8 mouse cellular contexts compared by ENCODE assay signal in genomic region chr12:111732921-111733320, GRCm38 (mm10). TPM values are rescaled to one million over a fixed set of nuclear protein-coding genes. Genes with fewer than 3 reads are reported as not detected.
DNase-seq lines count a peak whose midpoint lies in the region; ATAC-seq lines count a peak whose summit lies in the region.

No protein-coding gene starts in this region.

- peaks cover 23% of the 10 kb centered on the region for H3K36me3 ChIP-seq in heart, embryonic 12.5 days
- peaks cover 33% of the 10 kb centered on the region for H3K36me3 ChIP-seq in embryonic facial prominence, embryonic 13.5 days
- H3K36me3 ChIP-seq in hindbrain, embryonic 15.5 days: 0 out of 2 replicates have a peak, but pooled peaks cover 8% of the 10 kb centered on the region
- peaks cover 17% of the 10 kb centered on the region for H3K36me3 ChIP-seq in midbrain, embryonic 12.5 days

- H3K4me2 ChIP-seq in heart, embryonic 12.5 days: no peak overlapping the region
- no peak overlapping the region; the same call in 1 of the 2 replicates for H3K4me2 ChIP-seq in embryonic facial prominence, embryonic 13.5 days
- H3K4me2 ChIP-seq in hindbrain, embryonic 15.5 days: peak overlapping the region; percentile 40
- no peak overlapping the region for H3K4me2 ChIP-seq in midbrain, embryonic 12.5 days (replicated peaks)

- no peaks in the 10 kb centered on the region for H3K9me3 ChIP-seq in heart, embryonic 12.5 days (replicated peaks)
- no peaks in the 10 kb centered on the region for H3K9me3 ChIP-seq in embryonic facial prominence, embryonic 13.5 days
- no peaks in the 10 kb centered on the region for H3K9me3 ChIP-seq in hindbrain, embryonic 15.5 days
- H3K9me3 ChIP-seq in midbrain, embryonic 12.5 days: no peaks in the 10 kb centered on the region

- H3K27ac ChIP-seq in heart, embryonic 12.5 days (ENCODE audit: poor library complexity, severe bottlenecking): no peak overlapping the region
- no peak overlapping the region for H3K27ac ChIP-seq in embryonic facial prominence, embryonic 13.5 days
- H3K27ac ChIP-seq in hindbrain, embryonic 15.5 days (replicated peaks): peak overlapping the region; percentile 46; the same call in 1 of the 2 replicates
- no peak overlapping the region for H3K27ac ChIP-seq in midbrain, embryonic 12.5 days (replicated peaks)

- 58% methylated on average over 5 of the region's 5 CpGs for WGBS in heart, embryonic 12.5 days
- WGBS in embryonic facial prominence, embryonic 13.5 days: 61% methylated on average over 5 of the region's 5 CpGs
- WGBS in hindbrain, embryonic 15.5 days: 42% methylated on average over 5 of the region's 5 CpGs
- WGBS in midbrain, embryonic 12.5 days: 54% methylated on average over 5 of the region's 5 CpGs

- H3K4me1 ChIP-seq in heart, embryonic 12.5 days (replicated peaks): no peaks in the 10 kb centered on the region
- 0 out of 2 replicates have a peak, but pooled peaks cover 8% of the 10 kb centered on the region for H3K4me1 ChIP-seq in embryonic facial prominence, embryonic 13.5 days
- H3K4me1 ChIP-seq in hindbrain, embryonic 15.5 days (replicated peaks): peaks cover 10% of the 10 kb centered on the region; the same call in 1 of the 2 replicates
- peaks cover 12% of the 10 kb centered on the region; the same call in 1 of the 2 replicates for H3K4me1 ChIP-seq in midbrain, embryonic 12.5 days

- no peak overlapping the region for H3K4me3 ChIP-seq in heart, embryonic 12.5 days
- no peak overlapping the region for H3K4me3 ChIP-seq in embryonic facial prominence, embryonic 13.5 days
- no peak overlapping the region for H3K4me3 ChIP-seq in hindbrain, embryonic 15.5 days
- H3K4me3 ChIP-seq in midbrain, embryonic 12.5 days: no peak overlapping the region

- peak overlapping the region; percentile 56; the same call in 1 of the 2 replicates for H3K9ac ChIP-seq in heart, embryonic 12.5 days
- H3K9ac ChIP-seq in embryonic facial prominence, embryonic 13.5 days: peak overlapping the region; percentile 57
- H3K9ac ChIP-seq in hindbrain, embryonic 15.5 days: 0 out of 2 replicates have a peak overlapping the region, but pooled peaks have one; percentile 6
- no peak overlapping the region for H3K9ac ChIP-seq in midbrain, embryonic 12.5 days (replicated peaks)

- DNase-seq in heart, postnatal 4 days: no peak
- no peak for DNase-seq in frontal cortex, postnatal 14 days (ENCODE audit: low spot score in 2 of 2)
- DNase-seq in right cerebral cortex, postnatal 4 days: no peak
- no peak for DNase-seq in lung, postnatal 14 days

- ATAC-seq in heart, embryonic 12.5 days (ENCODE audit: insufficient number of reproducible peaks, low FRiP score): no peak
- no peak for ATAC-seq in embryonic facial prominence, embryonic 13.5 days (ENCODE audit: insufficient number of reproducible peaks, insufficient read depth, low FRiP score, low TSS enrichment, low read depth)
- ATAC-seq in hindbrain, embryonic 15.5 days (ENCODE audit: low FRiP score, low read depth): peak; percentile 33; the same call in 1 of the 2 replicates
- peak; percentile 34; the same call in 1 of the 2 replicates for ATAC-seq in midbrain, embryonic 12.5 days (ENCODE audit: low FRiP score, low read depth)

- H3K27me3 ChIP-seq in heart, embryonic 12.5 days (replicated peaks): no peaks in the 10 kb centered on the region
- H3K27me3 ChIP-seq in embryonic facial prominence, embryonic 13.5 days: no peaks in the 10 kb centered on the region
- no peaks in the 10 kb centered on the region for H3K27me3 ChIP-seq in hindbrain, embryonic 15.5 days
- no peaks in the 10 kb centered on the region for H3K27me3 ChIP-seq in midbrain, embryonic 12.5 days

RNA-seq across cellular contexts. Expression of gene Apopt1, which starts 19.9 kb away (rescaled TPM):
- polyA plus RNA-seq in heart, embryonic 12.5 days (2016; fragmentation: Nextera tagmentation; extraction: Ambion mirVana): 46.6 and 48.8 TPM in 2 replicates
- total RNA-seq in heart, postnatal 4 days (2021): 10 to 100 TPM; 40.0 to 42.1 TPM
- 57.1 and 66.0 TPM in 2 replicates for polyA plus RNA-seq in embryonic facial prominence, embryonic 13.5 days (2015; fragmentation: Nextera tagmentation; extraction: Ambion mirVana)
- 50.7 and 52.9 TPM in 2 replicates for polyA plus RNA-seq in hindbrain, embryonic 15.5 days (2015; fragmentation: Nextera tagmentation; extraction: Ambion mirVana)
- 52.3 and 57.8 TPM in 2 replicates for polyA plus RNA-seq in midbrain, embryonic 12.5 days (2016; fragmentation: Nextera tagmentation; extraction: Ambion mirVana)

RNA-seq across cellular contexts. Expression of gene Bag5, which starts 19.9 kb away (rescaled TPM):
- 40.2 and 41.3 TPM in 2 replicates for polyA plus RNA-seq in heart, embryonic 12.5 days (2016; fragmentation: Nextera tagmentation; extraction: Ambion mirVana)
- 10 to 100 TPM; 29.3 to 32.6 TPM for total RNA-seq in heart, postnatal 4 days (2021)
- 64.5 and 67.3 TPM in 2 replicates for polyA plus RNA-seq in embryonic facial prominence, embryonic 13.5 days (2015; fragmentation: Nextera tagmentation; extraction: Ambion mirVana)
- 65.1 and 67.8 TPM in 2 replicates for polyA plus RNA-seq in hindbrain, embryonic 15.5 days (2015; fragmentation: Nextera tagmentation; extraction: Ambion mirVana)
- 62.0 and 64.0 TPM in 2 replicates for polyA plus RNA-seq in midbrain, embryonic 12.5 days (2016; fragmentation: Nextera tagmentation; extraction: Ambion mirVana)

RNA-seq across cellular contexts. Expression of gene Klc1, which starts 25.7 kb away (rescaled TPM):
- 113 and 117 TPM in 2 replicates for polyA plus RNA-seq in heart, embryonic 12.5 days (2016; fragmentation: Nextera tagmentation; extraction: Ambion mirVana)
- 100 to 1,000 TPM; 159 to 169 TPM for total RNA-seq in heart, postnatal 4 days (2021)
- polyA plus RNA-seq in embryonic facial prominence, embryonic 13.5 days (2015; fragmentation: Nextera tagmentation; extraction: Ambion mirVana): 113 and 122 TPM in 2 replicates
- polyA plus RNA-seq in hindbrain, embryonic 15.5 days (2015; fragmentation: Nextera tagmentation; extraction: Ambion mirVana): 578 and 629 TPM in 2 replicates
- polyA plus RNA-seq in midbrain, embryonic 12.5 days (2016; fragmentation: Nextera tagmentation; extraction: Ambion mirVana): 382 and 402 TPM in 2 replicates

RNA-seq across cellular contexts. Expression of gene Trmt61a, which starts 55.0 kb away (rescaled TPM):
- polyA plus RNA-seq in heart, embryonic 12.5 days (2016; fragmentation: Nextera tagmentation; extraction: Ambion mirVana): 8.8 and 10.2 TPM in 2 replicates
- total RNA-seq in heart, postnatal 4 days (2021): 1 to 10 TPM; 9.4 to 9.8 TPM
- 12.5 and 13.7 TPM in 2 replicates for polyA plus RNA-seq in embryonic facial prominence, embryonic 13.5 days (2015; fragmentation: Nextera tagmentation; extraction: Ambion mirVana)
- polyA plus RNA-seq in hindbrain, embryonic 15.5 days (2015; fragmentation: Nextera tagmentation; extraction: Ambion mirVana): 11.5 and 12.0 TPM in 2 replicates
- 11.8 and 13.2 TPM in 2 replicates for polyA plus RNA-seq in midbrain, embryonic 12.5 days (2016; fragmentation: Nextera tagmentation; extraction: Ambion mirVana)

Comparison
In these comparisons a context has a peak if more than half of its experiments do, and no peak if none do; other contexts are left out.
1. ATAC-seq: peak in hindbrain, embryonic 15.5 days (single experiment) and midbrain, embryonic 12.5 days (single experiment); none in heart, embryonic 12.5 days (single experiment) and embryonic facial prominence, embryonic 13.5 days (single experiment).